Mouse (Mus musculus) embryonic facial prominence, embryonic 14.5 days (tissue): Measurements from ENCODE around the gene Ccl5. TPM values are rescaled to one million over a fixed set of nuclear protein-coding genes. Genes with fewer than 3 reads are reported as not detected.

ENCODE experiments used
- ATAC-seq: fragments of 200-750 bp; cut with Nextera tagmentation; 2 replicates; pipeline ENCODE4 v1.8.0; 2017; ENCODE audit warnings: low read depth, moderate number of reproducible peaks, moderate TSS enrichment
- DNase-seq: peaks from one replicate; pipeline ENCODE4 v3.0.0-alpha.2; 2015; ENCODE audit warnings: low spot score
- H3K27ac ChIP-seq: fragments of 300-500 bp; sonication (generic); replicated peaks from 2 replicates; pipeline ENCODE4 v1.5.1; 2014; ENCODE audit warnings: low read depth, mild to moderate bottlenecking, low read length, moderate library complexity
- H3K27me3 ChIP-seq: fragments of 300-500 bp; sonication (generic); replicated peaks from 2 replicates; pipeline ENCODE4 v1.6.1; 2014; ENCODE audit warnings: low read length; ENCODE audit not compliant: control insufficient read depth, insufficient read depth
- H3K36me3 ChIP-seq: fragments of 300-500 bp; sonication (generic); 2 replicates; pipeline ENCODE4 v1.6.1; 2014; ENCODE audit warnings: low read length, mixed read lengths; ENCODE audit not compliant: control insufficient read depth, insufficient read depth
- H3K4me1 ChIP-seq: fragments of 300-500 bp; sonication (generic); 2 replicates; pipeline ENCODE4 v1.6.1; 2014; ENCODE audit warnings: antibody characterized with exemption, low read length; ENCODE audit not compliant: control insufficient read depth, insufficient read depth
- H3K4me2 ChIP-seq: fragments of 300-500 bp; sonication (generic); 2 replicates; pipeline ENCODE4 v1.6.1; 2014; ENCODE audit warnings: low read depth, mild to moderate bottlenecking, low read length, moderate library complexity, mixed read lengths
- H3K4me3 ChIP-seq: fragments of 300-500 bp; sonication (generic); 2 replicates; pipeline ENCODE4 v1.5.1; 2014; ENCODE audit warnings: low read depth, mild to moderate bottlenecking, low read length
- H3K9ac ChIP-seq: fragments of 300-500 bp; sonication (generic); 2 replicates; pipeline ENCODE4 v1.6.1; 2014; ENCODE audit warnings: low read depth, mild to moderate bottlenecking, low read length, moderate library complexity, mixed read lengths
- H3K9me3 ChIP-seq: fragments of 300-500 bp; sonication (generic); 2 replicates; pipeline ENCODE4 v1.6.1; 2016; ENCODE audit warnings: low read length; ENCODE audit not compliant: control insufficient read depth
- WGBS: fragments of 180-500 bp; shearing (Covaris S2); extraction: QIAGEN DNeasy Blood & Tissue Kit; methylation state at CpG from one replicate; pipeline ENCODE4 v1.1.7; 2014; 5-methylcytosine and 5-hydroxymethylcytosine counted together
- polyA plus RNA-seq: library from polyadenylated mRNA; unstranded; fragments of >200 nt; fragmentation: Nextera tagmentation; extraction: Ambion mirVana; gene quantifications from 2 replicates; pipeline ENCODE4 v1.2.1, GENCODE M21; 2014

The Ccl5 gene
- polyA plus RNA-seq, 1 experiment from 2014 or later: 1.4 TPM

GRCm38 (mm10) chr11:83534143-83534542, 3.8 kb upstream of the Ccl5 start:
- Histone ChIP-seq H3K4me1 (peaks cover 11% of the 10 kb centered on the region), H3K9ac (0 out of 2 replicates have a peak overlapping the region, but pooled peaks have one; percentile 19), H3K4me3 (no peak overlapping the region), H3K9me3 (no peaks in the 10 kb centered on the region), H3K27ac (peak overlapping the region; percentile 52; the same call in 1 of the 2 replicates), H3K27me3 (no peaks in the 10 kb centered on the region), H3K4me2 (peak overlapping the region; percentile 37), H3K36me3 (no peaks in the 10 kb centered on the region)
- WGBS: 70% methylated on average over 8 of the region's 8 CpGs
- no peak; the same call in 1 of the 2 replicates for ATAC-seq
- no peak for DNase-seq

DNA sequence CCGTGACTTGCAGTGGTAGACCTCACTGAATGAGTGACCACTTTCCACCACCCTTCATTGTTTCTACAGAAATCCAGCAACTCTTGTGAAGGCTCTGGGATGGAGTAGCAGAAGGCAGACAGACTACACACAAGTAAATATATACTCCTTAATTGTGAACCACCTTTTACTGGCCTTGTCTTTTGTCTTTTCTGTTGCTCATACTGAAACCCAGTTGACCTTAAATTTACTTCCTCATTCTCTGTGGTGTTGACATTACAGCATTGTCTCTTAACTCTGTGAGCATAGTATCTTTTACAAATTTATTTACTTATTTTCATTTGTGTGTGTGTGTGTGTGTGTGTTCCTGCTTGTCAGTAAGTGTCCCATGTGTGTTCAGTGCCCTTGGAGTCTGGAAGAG, 2.9 kb upstream of the Ccl5 start:
- Histone ChIP-seq H3K9ac (no peak overlapping the region), H3K4me1 (peaks cover 11% of the 10 kb centered on the region), H3K9me3 (no peaks in the 10 kb centered on the region), H3K36me3 (no peaks in the 10 kb centered on the region), H3K27ac (no peak overlapping the region), H3K4me3 (no peak overlapping the region), H3K4me2 (no peak overlapping the region), H3K27me3 (no peaks in the 10 kb centered on the region)
- no peak for DNase-seq
- ATAC-seq: no peak
- 91% methylated on average over 1 of the region's 1 CpGs for WGBS

GRCm38 (mm10) chr11:83529024-83529423, 1.3 kb downstream of the Ccl5 start:
- DNase-seq: no peak
- H3K27me3 ChIP-seq: no peaks in the 10 kb centered on the region

GRCm38 (mm10) chr11:83522075-83522474, 8.2 kb downstream of the Ccl5 start, which contains the start of gene Heatr9:
TSS of gene Heatr9 (minus strand) at chr11:83522175.
- ATAC-seq (no peak), DNase-seq (no peak)
- Histone ChIP-seq H3K27ac (no peak within 1 kb of the TSS), H3K4me3 (no peak within 1 kb of the TSS), H3K9ac (no peak within 1 kb of the TSS), H3K36me3 (no peaks in the 10 kb centered on the region), H3K4me1 (no peaks in the 10 kb centered on the region), H3K9me3 (no peaks in the 10 kb centered on the region), H3K27me3 (no peaks in the 10 kb centered on the region), H3K4me2 (no peak within 1 kb of the TSS)
- 85% methylated on average over 3 of the region's 3 CpGs for WGBS

More at GRCm38 (mm10) chr11:83529024-83529423, 1.3 kb downstream of the Ccl5 start:
- Histone ChIP-seq H3K4me1 (peaks cover 2% of the 10 kb centered on the region), H3K27ac (no peak overlapping the region), H3K9ac (no peak overlapping the region), H3K4me2 (no peak overlapping the region), H3K36me3 (no peaks in the 10 kb centered on the region), H3K9me3 (no peaks in the 10 kb centered on the region), H3K4me3 (no peak overlapping the region)
- no peak for ATAC-seq
- WGBS: 66% methylated on average over 12 of the region's 12 CpGs

DNA sequence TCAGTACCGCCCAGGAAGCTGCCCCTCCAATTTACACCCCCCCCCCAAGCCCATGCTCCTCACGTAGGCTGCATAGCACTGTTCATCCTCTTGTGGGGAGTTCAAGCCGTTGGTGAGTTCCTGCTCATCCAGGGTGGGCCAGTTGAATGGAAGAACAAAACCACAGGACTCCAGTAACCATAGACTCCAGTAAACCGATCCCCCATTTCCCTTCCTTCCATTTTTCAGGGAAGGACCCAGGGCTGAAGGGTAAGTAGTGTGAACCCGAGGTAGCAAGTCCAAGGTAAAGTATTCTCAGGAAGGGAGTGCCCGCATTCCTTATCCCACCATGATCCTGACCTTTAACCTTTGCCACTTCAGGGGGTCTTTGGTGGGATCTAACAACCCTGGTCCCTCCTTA, 11.9 kb downstream of the Ccl5 start:
- H3K9ac ChIP-seq: no peak overlapping the region
- DNase-seq (no peak), ATAC-seq (no peak)
- no peak overlapping the region for H3K4me2 ChIP-seq
- no peaks in the 10 kb centered on the region for H3K27me3 ChIP-seq
- WGBS: 64% methylated on average over 6 of the region's 6 CpGs
- H3K27ac ChIP-seq: no peak overlapping the region
- no peaks in the 10 kb centered on the region for H3K4me1 ChIP-seq
- H3K36me3 ChIP-seq: no peaks in the 10 kb centered on the region
- H3K4me3 ChIP-seq: no peak overlapping the region
- no peaks in the 10 kb centered on the region for H3K9me3 ChIP-seq

GRCm38 (mm10) chr11:83517153-83517552, 13.2 kb downstream of the Ccl5 start:
- H3K4me3 ChIP-seq: no peak overlapping the region

DNA sequence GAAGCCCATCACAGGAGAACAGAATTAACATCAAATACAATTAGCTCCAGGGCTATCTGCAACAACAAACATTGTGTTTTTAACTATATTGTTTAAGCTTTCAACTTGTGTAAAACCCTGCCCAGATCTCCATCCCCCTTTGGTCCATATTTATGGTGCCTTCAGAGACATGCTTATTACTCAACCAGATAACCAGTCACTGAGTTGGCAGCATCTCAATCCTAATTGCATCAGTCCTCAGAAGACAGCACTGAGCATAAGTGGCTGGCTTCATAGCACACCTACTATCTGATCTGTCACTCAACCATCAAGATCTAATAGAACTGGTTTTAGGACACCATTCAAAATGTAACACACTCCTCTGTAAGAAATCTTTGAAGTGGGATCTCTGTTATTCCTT, 20.8 kb downstream of the Ccl5 start:
- H3K4me2 ChIP-seq: no peak overlapping the region
- no peaks in the 10 kb centered on the region for H3K27me3 ChIP-seq
- H3K4me3 ChIP-seq: no peak overlapping the region
- H3K9me3 ChIP-seq: no peaks in the 10 kb centered on the region
- ATAC-seq (no peak), DNase-seq (no peak)
- H3K36me3 ChIP-seq: peaks cover 36% of the 10 kb centered on the region
- no peak overlapping the region for H3K27ac ChIP-seq
- no peaks in the 10 kb centered on the region for H3K4me1 ChIP-seq
- H3K9ac ChIP-seq: no peak overlapping the region

More at GRCm38 (mm10) chr11:83517153-83517552, 13.2 kb downstream of the Ccl5 start:
- Histone ChIP-seq H3K27ac (no peak overlapping the region), H3K27me3 (no peaks in the 10 kb centered on the region), H3K36me3 (no peaks in the 10 kb centered on the region), H3K4me2 (no peak overlapping the region), H3K4me1 (no peaks in the 10 kb centered on the region), H3K9me3 (no peaks in the 10 kb centered on the region), H3K9ac (no peak overlapping the region)
- no peak for DNase-seq
- ATAC-seq: no peak

DNA sequence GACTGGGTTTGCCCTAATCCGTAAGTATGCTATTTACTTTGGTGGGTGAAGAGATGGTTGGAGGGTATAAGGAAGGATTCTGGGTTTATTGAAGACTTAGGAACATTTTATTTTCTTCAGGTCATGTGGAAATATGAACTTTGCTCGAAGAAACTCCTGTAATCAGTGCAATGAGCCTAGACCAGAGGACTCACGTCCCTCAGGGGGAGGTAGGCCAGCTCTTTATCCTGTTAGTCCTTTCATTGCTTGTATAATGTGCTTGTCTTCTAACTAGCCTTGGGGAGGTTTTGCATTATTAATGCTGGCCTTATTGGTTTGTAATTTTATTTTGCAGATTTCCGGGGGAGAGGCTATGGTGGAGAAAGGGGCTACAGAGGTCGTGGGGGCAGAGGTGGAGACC, 26.0 kb downstream of the Ccl5 start:
- Histone ChIP-seq H3K27ac (no peak overlapping the region), H3K4me3 (no peak overlapping the region), H3K27me3 (no peaks in the 10 kb centered on the region), H3K4me1 (no peaks in the 10 kb centered on the region), H3K36me3 (peaks cover 81% of the 10 kb centered on the region), H3K9me3 (no peaks in the 10 kb centered on the region), H3K4me2 (no peak overlapping the region), H3K9ac (no peak overlapping the region)
- no peak for ATAC-seq
- WGBS: 94% methylated on average over 5 of the region's 5 CpGs
- no peak for DNase-seq

GRCm38 (mm10) chr11:83495571-83495970, 34.7 kb downstream of the Ccl5 start:
- ATAC-seq (no peak), DNase-seq (no peak)
- no peaks in the 10 kb centered on the region for H3K4me1 ChIP-seq
- no peaks in the 10 kb centered on the region for H3K27me3 ChIP-seq
- no peak overlapping the region for H3K27ac ChIP-seq
- H3K9me3 ChIP-seq: no peaks in the 10 kb centered on the region
- H3K4me3 ChIP-seq: no peak overlapping the region
- H3K4me2 ChIP-seq: no peak overlapping the region
- peaks cover 58% of the 10 kb centered on the region for H3K36me3 ChIP-seq
- 93% methylated on average over 2 of the region's 2 CpGs for WGBS
- H3K9ac ChIP-seq: no peak overlapping the region
